Mouse (Mus musculus) midbrain, embryonic 16.5 days (tissue): Measurements from ENCODE around the gene Flad1. TPM values are rescaled to one million over a fixed set of nuclear protein-coding genes. Genes with fewer than 3 reads are reported as not detected.

ENCODE experiments used
- ATAC-seq: fragments of 200-750 bp; cut with Nextera tagmentation; 2 replicates; pipeline ENCODE4 v1.8.0; 2017; ENCODE audit warnings: moderate TSS enrichment
- H3K27ac ChIP-seq: fragments of 300-500 bp; sonication (generic); 2 replicates; pipeline ENCODE4 v1.5.1; 2014; ENCODE audit warnings: mild to moderate bottlenecking, low read length, mixed read lengths
- H3K27me3 ChIP-seq: fragments of 300-500 bp; sonication (generic); 2 replicates; pipeline ENCODE4 v1.6.1; 2014; ENCODE audit warnings: low read depth, low read length, mixed read lengths; ENCODE audit not compliant: control insufficient read depth, insufficient read depth
- H3K36me3 ChIP-seq: fragments of 300-500 bp; sonication (generic); 2 replicates; pipeline ENCODE4 v1.6.1; 2014; ENCODE audit warnings: mild to moderate bottlenecking, low read length, moderate library complexity, mixed read lengths; ENCODE audit not compliant: control insufficient read depth, insufficient read depth
- H3K4me1 ChIP-seq: fragments of 300-500 bp; sonication (generic); 2 replicates; pipeline ENCODE4 v1.6.1; 2014; ENCODE audit warnings: mild to moderate bottlenecking, low read length, mixed read lengths; ENCODE audit not compliant: control insufficient read depth, insufficient read depth
- H3K4me2 ChIP-seq: fragments of 300-500 bp; sonication (generic); 2 replicates; pipeline ENCODE4 v1.6.1; 2014; ENCODE audit warnings: mild to moderate bottlenecking, low read length, mixed read lengths
- H3K4me3 ChIP-seq: fragments of 300-500 bp; sonication (generic); 2 replicates; pipeline ENCODE4 v1.5.1; 2014; ENCODE audit warnings: low read depth, mild to moderate bottlenecking, low read length, moderate library complexity, mixed read lengths
- H3K9ac ChIP-seq: fragments of 300-500 bp; sonication (generic); 2 replicates; pipeline ENCODE4 v1.6.1; 2014; ENCODE audit warnings: low read depth, low read length, mixed read lengths
- H3K9me3 ChIP-seq: fragments of 300-500 bp; sonication (generic); replicated peaks from 2 replicates; pipeline ENCODE4 v1.6.1; 2014; ENCODE audit warnings: mild to moderate bottlenecking, low read length, mixed read lengths; ENCODE audit not compliant: control insufficient read depth, poor library complexity, severe bottlenecking
- WGBS: fragments of 180-500 bp; shearing (Covaris S2); extraction: QIAGEN DNeasy Blood & Tissue Kit; methylation state at CpG from one replicate; pipeline ENCODE4 v1.1.7; 2014; 5-methylcytosine and 5-hydroxymethylcytosine counted together
- polyA plus RNA-seq: library from polyadenylated mRNA; unstranded; fragments of >200 nt; fragmentation: Nextera tagmentation; extraction: Ambion mirVana; gene quantifications from 2 replicates; pipeline ENCODE4 v1.2.1, GENCODE M21; 2015

Flad1 gene
- polyA plus RNA-seq, 1 experiment from 2014 or later: 39.1 TPM

DNA sequence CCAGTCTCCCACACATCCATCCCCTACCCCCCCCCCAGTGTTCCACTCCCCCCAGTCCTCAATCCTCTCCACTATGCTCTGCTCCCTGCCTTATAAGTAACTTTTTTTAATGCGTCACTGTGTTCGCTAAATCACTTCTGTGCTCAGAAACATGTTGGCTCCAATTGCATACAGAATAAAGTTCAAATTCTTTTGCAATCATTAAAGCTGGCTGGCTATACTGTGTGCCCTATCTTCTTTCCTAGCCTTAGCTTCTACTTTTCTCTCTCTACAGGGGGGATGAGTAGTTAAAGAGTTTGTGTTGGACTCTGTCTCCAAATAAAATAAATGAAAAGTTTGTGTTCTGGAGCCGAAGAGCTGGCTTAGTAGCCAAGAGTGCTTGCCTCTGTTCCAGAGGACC is 2.0 kb downstream of the Flad1 start:
- Histone ChIP-seq H3K27ac (no peak overlapping the region), H3K9ac (no peak overlapping the region), H3K4me1 (peaks cover 11% of the 10 kb centered on the region), H3K4me2 (no peak overlapping the region), H3K4me3 (no peak overlapping the region), H3K9me3 (no peaks in the 10 kb centered on the region), H3K36me3 (peaks cover 7% of the 10 kb centered on the region; the same call in 1 of the 2 replicates), H3K27me3 (no peaks in the 10 kb centered on the region)
- 90% methylated on average over 3 of the region's 3 CpGs for WGBS
- no peak for ATAC-seq

- no peaks in the 10 kb centered on the region for H3K9me3 ChIP-seq
- H3K27me3 ChIP-seq: no peaks in the 10 kb centered on the region
- no peak overlapping the region for H3K4me3 ChIP-seq
- 64% methylated on average over 16 of the region's 16 CpGs for WGBS
- no peak for ATAC-seq
- no peak overlapping the region for H3K4me2 ChIP-seq
- peaks cover 10% of the 10 kb centered on the region for H3K36me3 ChIP-seq
- H3K9ac ChIP-seq: no peak overlapping the region
- peaks cover 11% of the 10 kb centered on the region for H3K4me1 ChIP-seq
- no peak overlapping the region for H3K27ac ChIP-seq
Measured at GRCm38 (mm10) chr3:89408448-89408847, 3.2 kb downstream of the Flad1 start.

DNA sequence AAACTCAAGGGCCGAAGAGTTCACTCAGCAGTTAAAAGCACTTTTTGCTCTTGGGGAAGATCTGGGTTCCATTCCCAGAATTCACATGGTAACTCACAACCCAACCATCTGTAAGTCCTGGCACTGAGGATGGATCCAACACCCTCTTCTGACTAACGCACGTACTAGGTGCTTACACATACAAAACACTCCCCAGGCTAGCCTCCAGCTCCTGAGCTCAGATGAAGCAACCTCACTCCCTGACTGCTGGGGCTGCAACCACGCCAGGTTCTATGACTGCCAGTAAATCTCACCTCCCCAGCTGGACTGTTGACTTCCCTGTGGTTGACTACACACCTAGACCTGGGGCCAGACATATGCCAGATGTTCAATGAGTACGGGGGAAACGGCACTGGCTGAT is 4.8 kb downstream of the Flad1 start:
- H3K27ac ChIP-seq: no peak overlapping the region
- ATAC-seq: no peak
- H3K36me3 ChIP-seq: peaks cover 13% of the 10 kb centered on the region
- no peak overlapping the region for H3K9ac ChIP-seq
- peaks cover 7% of the 10 kb centered on the region for H3K4me1 ChIP-seq
- H3K27me3 ChIP-seq: no peaks in the 10 kb centered on the region
- 93% methylated on average over 6 of the region's 6 CpGs for WGBS
- H3K4me3 ChIP-seq: no peak overlapping the region
- H3K4me2 ChIP-seq: no peak overlapping the region
- H3K9me3 ChIP-seq: no peaks in the 10 kb centered on the region

DNA sequence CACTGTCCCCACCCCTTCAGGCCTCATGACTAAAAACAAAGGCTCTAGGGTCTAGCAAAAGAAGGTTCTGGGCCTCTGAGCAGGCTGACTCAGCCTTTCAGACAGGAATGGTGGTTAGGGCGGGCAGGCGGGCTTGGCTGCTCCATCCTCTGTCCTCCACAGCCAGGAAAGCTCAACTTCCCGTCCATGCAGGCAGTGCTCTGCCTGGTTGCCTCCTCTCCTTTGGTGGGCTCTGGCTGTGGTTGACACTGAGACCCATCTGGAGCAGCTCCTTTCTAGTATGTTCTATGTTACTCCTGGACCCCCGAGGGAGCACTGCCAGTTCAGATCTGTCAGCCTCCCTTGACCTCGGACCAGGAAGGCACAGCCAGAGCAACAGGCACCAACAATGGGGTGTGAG is 9.0 kb downstream of the Flad1 start, which contains the start of gene Lenep:
Gene Lenep, minus strand, starts transcription at position 101 of the 400 bp plus-strand sequence.
- ATAC-seq: no peak
- Histone ChIP-seq H3K4me3 (no peak within 1 kb of the TSS), H3K4me2 (no peak within 1 kb of the TSS), H3K4me1 (no peaks in the 10 kb centered on the region), H3K36me3 (peaks cover 9% of the 10 kb centered on the region), H3K9me3 (no peaks in the 10 kb centered on the region), H3K27me3 (no peaks in the 10 kb centered on the region), H3K9ac (no peak within 1 kb of the TSS), H3K27ac (no peak within 1 kb of the TSS)
- 79% methylated on average over 5 of the region's 5 CpGs for WGBS

GRCm38 (mm10) chr3:89401329-89401728 is 10.3 kb downstream of the Flad1 start:
- Histone ChIP-seq H3K4me1 (peaks cover 4% of the 10 kb centered on the region), H3K4me3 (no peak overlapping the region), H3K27ac (no peak overlapping the region), H3K9ac (no peak overlapping the region), H3K4me2 (no peak overlapping the region), H3K36me3 (peaks cover 9% of the 10 kb centered on the region), H3K9me3 (no peaks in the 10 kb centered on the region), H3K27me3 (peaks cover under 1% of the 10 kb centered on the region; the same call in 1 of the 2 replicates)
- no peak for ATAC-seq
- WGBS: 91% methylated on average over 7 of the region's 7 CpGs

GRCm38 (mm10) chr3:89396654-89397005 is 15.0 kb downstream of the Flad1 start:
- Histone ChIP-seq H3K9me3 (no peaks in the 10 kb centered on the region), H3K4me3 (peak overlapping the region; percentile 38), H3K27me3 (peaks cover 25% of the 10 kb centered on the region), H3K4me2 (peak overlapping the region; percentile 99), H3K4me1 (peaks cover 51% of the 10 kb centered on the region), H3K9ac (peak overlapping the region; percentile 10; the same call in 1 of the 2 replicates), H3K27ac (no peak overlapping the region), H3K36me3 (peaks cover 3% of the 10 kb centered on the region; the same call in 1 of the 2 replicates)
- no peak for ATAC-seq
- WGBS: 0% methylated on average over 4 of the region's 4 CpGs

DNA sequence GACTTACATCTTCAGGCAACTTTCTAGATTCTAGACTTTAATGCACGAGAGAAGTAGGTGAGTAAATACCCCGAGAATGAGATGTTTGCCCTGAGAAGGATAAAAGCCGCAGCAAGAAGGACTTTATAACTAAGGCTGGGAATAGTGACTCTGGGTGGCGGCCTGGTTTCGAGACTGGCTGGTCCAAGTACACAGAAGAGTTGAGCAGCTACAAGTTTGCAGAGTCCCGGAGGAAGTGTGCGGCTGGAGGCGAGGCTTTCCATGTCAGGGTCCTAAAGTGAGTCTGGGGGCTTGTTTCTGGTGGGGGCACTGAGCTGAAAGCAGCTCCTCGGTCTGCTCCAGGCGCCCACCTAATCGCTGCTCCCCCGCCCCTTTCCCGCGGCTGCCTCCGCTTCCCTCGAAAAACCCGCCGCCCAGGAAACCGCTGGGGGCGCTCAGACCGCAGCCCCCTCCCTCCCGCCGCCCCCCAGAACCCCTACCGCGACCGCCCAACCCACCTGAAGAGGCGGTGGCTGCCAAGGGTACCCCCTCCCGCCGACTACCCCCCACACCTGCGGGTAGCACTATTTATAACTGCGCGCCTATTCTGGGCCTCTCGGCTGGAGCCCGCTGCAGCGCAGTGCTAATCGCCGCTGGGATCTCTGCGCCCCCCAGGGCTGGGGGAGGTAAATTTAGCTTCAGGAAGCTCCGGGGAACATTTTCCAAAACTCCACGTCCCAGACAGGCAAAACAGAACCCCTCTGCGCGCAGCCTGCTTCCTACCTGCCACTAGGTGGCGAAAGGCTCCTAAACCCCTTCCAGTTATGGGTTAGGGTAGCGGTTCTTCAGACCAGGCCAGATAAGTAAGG is 15.6 kb downstream of the Flad1 start:
- H3K36me3 ChIP-seq: no peaks in the 10 kb centered on the region
- no peaks in the 10 kb centered on the region for H3K9me3 ChIP-seq
- peak overlapping the region; percentile 99 for H3K4me2 ChIP-seq
- peaks cover 25% of the 10 kb centered on the region for H3K27me3 ChIP-seq
- H3K4me3 ChIP-seq: peak overlapping the region; percentile 38
- H3K27ac ChIP-seq: no peak overlapping the region
- under 1% methylated on average over 35 of the region's 44 CpGs for WGBS
- peak overlapping the region; percentile 59 for H3K9ac ChIP-seq
- peaks cover 57% of the 10 kb centered on the region for H3K4me1 ChIP-seq
- ATAC-seq: no peak

- Histone ChIP-seq H3K27me3 (peaks cover 25% of the 10 kb centered on the region), H3K36me3 (no peaks in the 10 kb centered on the region), H3K4me3 (peak overlapping the region; percentile 55), H3K4me2 (peak overlapping the region; percentile 99), H3K4me1 (peaks cover 60% of the 10 kb centered on the region), H3K9me3 (no peaks in the 10 kb centered on the region), H3K9ac (no peak overlapping the region; the same call in 1 of the 2 replicates), H3K27ac (no peak overlapping the region)
- no peak for ATAC-seq
- 2% methylated on average over 10 of the region's 10 CpGs for WGBS
Measured at GRCm38 (mm10) chr3:89395419-89395805, 16.3 kb downstream of the Flad1 start.

DNA sequence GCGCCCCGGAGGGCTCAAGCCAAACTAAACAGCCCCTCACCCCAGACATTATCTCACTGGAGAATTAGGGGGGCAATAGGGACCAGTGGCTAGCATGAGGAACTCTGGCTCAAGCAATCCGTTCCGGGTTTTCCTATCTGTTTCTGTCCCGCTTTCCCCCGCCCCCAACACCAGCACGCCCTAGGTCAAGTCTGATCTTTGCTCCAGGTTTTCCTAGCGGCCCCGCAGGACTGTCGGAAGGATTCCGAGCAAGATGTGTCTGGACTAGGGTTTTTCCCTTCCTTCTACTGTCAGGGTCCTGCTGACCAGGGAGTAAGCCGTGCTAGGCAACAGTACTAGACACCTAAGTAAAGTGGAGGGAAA is 16.8 kb downstream of the Flad1 start:
- Histone ChIP-seq H3K36me3 (no peaks in the 10 kb centered on the region), H3K27ac (no peak overlapping the region), H3K9me3 (no peaks in the 10 kb centered on the region), H3K4me2 (peak overlapping the region; percentile 99), H3K27me3 (peaks cover 25% of the 10 kb centered on the region), H3K4me3 (peak overlapping the region; percentile 55), H3K9ac (peak overlapping the region; percentile 54), H3K4me1 (peaks cover 60% of the 10 kb centered on the region)
- under 1% methylated on average over 12 of the region's 12 CpGs for WGBS
- ATAC-seq: 0 out of 2 replicates have a peak, but pooled peaks have one; percentile 2
